Mouse (Mus musculus) myocyte (in vitro differentiated cells): Measurements from ENCODE around the gene Hspb9. TPM values are rescaled to one million over a fixed set of nuclear protein-coding genes. Genes with fewer than 3 reads are reported as not detected.

Experiments used
- H3K27me3 ChIP-seq: one replicate; pipeline ENCODE4 v1.6.1; 2011; ENCODE audit not compliant: control insufficient read depth, insufficient read depth, insufficient read length
- H3K36me3 ChIP-seq: one replicate; pipeline ENCODE4 v1.6.1; 2011; ENCODE audit not compliant: control insufficient read depth, insufficient read depth
- H3K4me2 ChIP-seq: one replicate; pipeline ENCODE4 v1.6.1; 2011; ENCODE audit warnings: low read depth, control low read depth
- H3K4me3 ChIP-seq: one replicate; pipeline ENCODE4 v1.5.1; 2011; ENCODE audit warnings: mild to moderate bottlenecking, control low read depth, moderate library complexity
- H3K79me2 ChIP-seq: one replicate; pipeline ENCODE4 v1.6.1; 2011; ENCODE audit not compliant: control insufficient read depth, insufficient read depth
- H3ac ChIP-seq: one replicate; pipeline ENCODE4 v1.6.1; 2011; ENCODE audit not compliant: control insufficient read depth, insufficient read length
- CEBPB ChIP-seq: IDR thresholded peaks from 2 replicates; pipeline ENCODE4 v1.6.1; 2011; ENCODE audit warnings: mild to moderate bottlenecking, moderate library complexity; ENCODE audit not compliant: poor library complexity, insufficient read depth, severe bottlenecking
- E2F4 ChIP-seq: IDR thresholded peaks from one replicate; pipeline ENCODE4 v1.6.1; 2011; ENCODE audit warnings: mild to moderate bottlenecking, control low read depth, moderate library complexity; ENCODE audit not compliant: insufficient read depth
- MAX ChIP-seq: IDR thresholded peaks from one replicate; pipeline ENCODE4 v1.6.1; 2011; ENCODE audit warnings: low read depth, mild to moderate bottlenecking, control low read depth
- MYOD1 ChIP-seq, 3 experiments: IDR thresholded peaks; one replicate each; pipeline ENCODE4 v1.6.1; 2011; ENCODE audit warnings: control low read depth in 2 of 3, low read depth in 2 of 3, mild to moderate bottlenecking in 2 of 3, moderate library complexity in 1 of 3; ENCODE audit not compliant: insufficient read length in 2 of 3, control insufficient read depth in 1 of 3
- MYOG ChIP-seq, 3 experiments: IDR thresholded peaks; one replicate each; pipeline ENCODE4 v1.6.1; 2011; ENCODE audit warnings: control low read depth in 2 of 3, low read depth in 2 of 3, mild to moderate bottlenecking in 2 of 3; ENCODE audit not compliant: insufficient read length in 2 of 3, control insufficient read depth in 1 of 3, insufficient read depth in 1 of 3
- POLR2A ChIP-seq: IDR thresholded peaks from one replicate; pipeline ENCODE4 v1.6.1; 2011; ENCODE audit warnings: low read depth, mild to moderate bottlenecking, control low read depth, moderate library complexity; ENCODE audit not compliant: insufficient read length
- POLR2AphosphoS2 ChIP-seq: IDR thresholded peaks from one replicate; pipeline ENCODE4 v1.6.1; 2011; ENCODE audit warnings: low read depth, control low read depth; ENCODE audit not compliant: insufficient read length
- REST ChIP-seq: IDR thresholded peaks from one replicate; pipeline ENCODE4 v1.6.1; 2011; ENCODE audit warnings: mild to moderate bottlenecking, control low read depth, moderate library complexity; ENCODE audit not compliant: insufficient read depth, insufficient read length
- SRF ChIP-seq: IDR thresholded peaks from one replicate; pipeline ENCODE4 v1.6.1; 2011; ENCODE audit warnings: low read depth; ENCODE audit not compliant: control insufficient read depth, insufficient read length
- TCF12 ChIP-seq: IDR thresholded peaks from one replicate; pipeline ENCODE4 v1.6.1; 2011; ENCODE audit warnings: mild to moderate bottlenecking, control low read depth; ENCODE audit not compliant: poor library complexity, insufficient read depth, severe bottlenecking
- TCF3 ChIP-seq: IDR thresholded peaks from one replicate; pipeline ENCODE4 v1.6.1; 2011; ENCODE audit warnings: low read depth, control low read depth; ENCODE audit not compliant: insufficient read length
- USF1 ChIP-seq: IDR thresholded peaks from one replicate; pipeline ENCODE4 v1.6.1; 2011; ENCODE audit warnings: low read depth, mild to moderate bottlenecking, control low read depth, moderate library complexity
- polyA plus RNA-seq: library from polyadenylated mRNA; unstranded; fragments of >200 nt; fragmentation: generic; extraction: Trizol; gene quantifications from one replicate; pipeline ENCODE4 v1.2.1, GENCODE M21; 2012; ENCODE audit warnings: missing spikeins

The Hspb9 gene
- polyA plus RNA-seq, 1 experiment = 0.23 TPM

- no peak overlapping the region for H3ac ChIP-seq
- TF ChIP-seq TCF3 = no peak
- TF ChIP-seq MAX = no peak
- no peak for TF ChIP-seq POLR2AphosphoS2
- no peak for TF ChIP-seq TCF12
- no peak for TF ChIP-seq USF1
- TF ChIP-seq REST = no peak
- no peak for TF ChIP-seq SRF
- TF ChIP-seq CEBPB = no peak
- no peak for TF ChIP-seq MYOG (IDR thresholded peaks at IDR 0.05; ENCODE audit: control insufficient read depth in 1 of 3, insufficient read depth in 1 of 3, insufficient read length in 2 of 3, low read depth in 2 of 3)
- no peak for TF ChIP-seq MYOD1 (IDR thresholded peaks at IDR 0.05; ENCODE audit: control insufficient read depth in 1 of 3, insufficient read length in 2 of 3, low read depth in 2 of 3)
- TF ChIP-seq POLR2A = no peak
- TF ChIP-seq E2F4 = no peak
- H3K79me2 ChIP-seq = no peaks in the 10 kb centered on the region
- H3K36me3 ChIP-seq = no peaks in the 10 kb centered on the region
- no peaks in the 10 kb centered on the region for H3K27me3 ChIP-seq
- no peak overlapping the region for H3K4me3 ChIP-seq
- no peak overlapping the region for H3K4me2 ChIP-seq
Observed at GRCm38 (mm10) chr11:100681826-100682225, 31.8 kb upstream of the Hspb9 start.

GRCm38 (mm10) chr11:100682526-100682925, 31.1 kb upstream of the Hspb9 start:
- TF ChIP-seq E2F4 = no peak
- peak in 1 of 3 experiments; percentile 8 for TF ChIP-seq MYOG (IDR thresholded peaks at IDR 0.05; ENCODE audit: control insufficient read depth in 1 of 3, insufficient read depth in 1 of 3, insufficient read length in 2 of 3, low read depth in 2 of 3)
- TF ChIP-seq MAX = no peak
- TF ChIP-seq MYOD1 (IDR thresholded peaks at IDR 0.05; ENCODE audit: control insufficient read depth in 1 of 3, insufficient read length in 2 of 3, low read depth in 2 of 3) = no peak
- no peak for TF ChIP-seq USF1
- no peak for TF ChIP-seq POLR2A
- Histone ChIP-seq H3ac (no peak overlapping the region), H3K4me2 (peak overlapping the region; percentile 42), H3K79me2 (no peaks in the 10 kb centered on the region), H3K4me3 (no peak overlapping the region), H3K36me3 (no peaks in the 10 kb centered on the region), H3K27me3 (no peaks in the 10 kb centered on the region)

- Histone ChIP-seq H3K36me3 (no peaks in the 10 kb centered on the region), H3K79me2 (no peaks in the 10 kb centered on the region), H3K4me3 (no peak overlapping the region), H3K27me3 (no peaks in the 10 kb centered on the region), H3K4me2 (peak overlapping the region; percentile 30), H3ac (no peak overlapping the region)
- TF ChIP-seq MYOD1 (IDR thresholded peaks at IDR 0.05; ENCODE audit: control insufficient read depth in 1 of 3, insufficient read length in 2 of 3, low read depth in 2 of 3) (peak in 1 of 3 experiments; percentile 7), TCF12 (no peak)
Observed at GRCm38 (mm10) chr11:100684084-100684483, 29.6 kb upstream of the Hspb9 start.

- no peak for TF ChIP-seq TCF3
- no peak for TF ChIP-seq SRF
- TF ChIP-seq MYOG (IDR thresholded peaks at IDR 0.05; ENCODE audit: control insufficient read depth in 1 of 3, insufficient read depth in 1 of 3, insufficient read length in 2 of 3, low read depth in 2 of 3) = peak in 2 of 3 experiments; percentile 60 to 69
- no peak for TF ChIP-seq MAX
- peak in 2 of 3 experiments; percentile 28 to 76 for TF ChIP-seq MYOD1 (IDR thresholded peaks at IDR 0.05; ENCODE audit: control insufficient read depth in 1 of 3, insufficient read length in 2 of 3, low read depth in 2 of 3)
- no peak for TF ChIP-seq POLR2AphosphoS2
- TF ChIP-seq TCF12 = peak; percentile 36
- no peak for TF ChIP-seq USF1
- no peak for TF ChIP-seq POLR2A
- no peak for TF ChIP-seq E2F4
- no peak for TF ChIP-seq CEBPB
- no peak for TF ChIP-seq REST
- Histone ChIP-seq H3K4me2 (no peak overlapping the region), H3K4me3 (no peak overlapping the region), H3K36me3 (no peaks in the 10 kb centered on the region), H3K27me3 (no peaks in the 10 kb centered on the region), H3ac (no peak overlapping the region), H3K79me2 (no peaks in the 10 kb centered on the region)
Observed at GRCm38 (mm10) chr11:100685371-100685770, 28.3 kb upstream of the Hspb9 start.

GRCm38 (mm10) chr11:100687265-100687664, 26.4 kb upstream of the Hspb9 start:
- TF ChIP-seq TCF3 = no peak
- TF ChIP-seq TCF12 = no peak
- no peak for TF ChIP-seq USF1
- no peak for TF ChIP-seq REST
- no peaks in the 10 kb centered on the region for H3K27me3 ChIP-seq
- no peak overlapping the region for H3K4me2 ChIP-seq

More at GRCm38 (mm10) chr11:100687265-100687664, 26.4 kb upstream of the Hspb9 start:
- no peak overlapping the region for H3ac ChIP-seq
- H3K4me3 ChIP-seq = no peak overlapping the region
- H3K36me3 ChIP-seq = no peaks in the 10 kb centered on the region
- no peaks in the 10 kb centered on the region for H3K79me2 ChIP-seq
